Mouse (Mus musculus) liver, embryonic 18 days (tissue): Measurements from ENCODE around the gene Nxf1. TPM values are rescaled to one million over a fixed set of nuclear protein-coding genes. Genes with fewer than 3 reads are reported as not detected.

Experiments
- polyA plus RNA-seq: library from polyadenylated mRNA; depleted of rRNA; stranded (reverse); fragments of >200 nt; gene quantifications from 2 replicates; pipeline ENCODE4 v1.2.3, GENCODE M21; 2012; rRNA removed

Nxf1 gene
- 66.5 and 71.8 TPM in 2 replicates for polyA plus RNA-seq

GRCm38 (mm10) chr19:8756635-8757387 lies at the start of gene Nxf1:
TSS of gene Nxf1 (plus strand) at chr19:8757073.

GRCm38 (mm10) chr19:8722907-8723573 lies 33.8 kb upstream of the Nxf1 start, which contains the start of gene Slc3a2:
TSS of gene Slc3a2 (minus strand) at chr19:8723369.

GRCm38 (mm10) chr19:8735389-8736159 lies 21.3 kb upstream of the Nxf1 start, which contains the start of gene Wdr74:
TSS of gene Wdr74 (plus strand) at chr19:8735827.

GRCm38 (mm10) chr19:8740603-8741002 lies 16.3 kb upstream of the Nxf1 start, which contains the start of gene 1700092M07Rik:
TSS of gene 1700092M07Rik (plus strand) at chr19:8740718.

GRCm38 (mm10) chr19:8741243-8741869 lies 15.5 kb upstream of the Nxf1 start, which contains the start of gene Stx5a:
TSS of gene Stx5a (plus strand) at chr19:8741413.

GRCm38 (mm10) chr19:8770567-8771270 lies 13.8 kb downstream of the Nxf1 start, which contains the start of gene Tmem223:
TSS of gene Tmem223 (plus strand) at chr19:8770996.

GRCm38 (mm10) chr19:8774086-8774835 lies 17.4 kb downstream of the Nxf1 start, which contains the start of gene Tmem179b:
TSS of gene Tmem179b (minus strand) at chr19:8774467.

GRCm38 (mm10) chr19:8786008-8786781 lies 29.3 kb downstream of the Nxf1 start, which contains the start of gene Taf6l:
TSS of gene Taf6l (minus strand) at chr19:8786417.

GRCm38 (mm10) chr19:8798264-8798946 lies 41.5 kb downstream of the Nxf1 start, which contains the start of gene Polr2g:
TSS of gene Polr2g (minus strand) at chr19:8798577.

GRCm38 (mm10) chr19:8802130-8802821 lies 45.4 kb downstream of the Nxf1 start, which contains the start of gene Zbtb3:
TSS of gene Zbtb3 (plus strand) at chr19:8802555.

GRCm38 (mm10) chr19:8818801-8819595 lies 62.1 kb downstream of the Nxf1 start, which contains the start of gene Ttc9c:
TSS of gene Ttc9c (minus strand) at chr19:8819333.

GRCm38 (mm10) chr19:8819596-8820423 lies 62.9 kb downstream of the Nxf1 start, which contains the start of gene Hnrnpul2:
TSS of gene Hnrnpul2 (plus strand) at chr19:8820010.

